Mouse (Mus musculus): ENCODE results near the gene Pcsk7.

The Pcsk7 gene

GRCm38 (mm10) chr9:45961855-45962254 is 55.6 kb downstream of the Pcsk7 start:
- DNase-seq (ENCODE audit: low spot score in 2 of 2): no peak

- no peak for DNase-seq (ENCODE audit: low spot score in 2 of 2)
Measured at GRCm38 (mm10) chr9:45963577-45963976, 57.3 kb downstream of the Pcsk7 start.

GRCm38 (mm10) chr9:45976884-45977283 is 70.6 kb downstream of the Pcsk7 start:
- no peak for DNase-seq (ENCODE audit: low spot score in 2 of 2)
